8 mouse cellular contexts compared by ENCODE assay signal in genomic region chr11:76398312-76398797, GRCm38 (mm10). TPM values are rescaled to one million over a fixed set of nuclear protein-coding genes. Genes with fewer than 3 reads are reported as not detected.
DNase-seq lines count a peak whose midpoint lies in the region; ATAC-seq and TF ChIP-seq lines count a peak whose summit lies in the region.

No protein-coding gene starts in this region.

- no peaks in the 10 kb centered on the region for H3K27me3 ChIP-seq in forebrain, embryonic 14.5 days (replicated peaks; ENCODE audit: control insufficient read depth, insufficient read depth, low read length)
- H3K27me3 ChIP-seq in midbrain, embryonic 15.5 days (replicated peaks), result no peaks in the 10 kb centered on the region

- H3K4me2 ChIP-seq in forebrain, embryonic 14.5 days (ENCODE audit: low read length), result peak overlapping the region; percentile 76
- peak overlapping the region; percentile 95 for H3K4me2 ChIP-seq in midbrain, embryonic 15.5 days

- no peaks in the 10 kb centered on the region for H3K9me3 ChIP-seq in forebrain, embryonic 14.5 days (replicated peaks; ENCODE audit: control insufficient read depth, low read length)
- H3K9me3 ChIP-seq in midbrain, embryonic 15.5 days, result no peaks in the 10 kb centered on the region

- peak; percentile 59 for ATAC-seq in forebrain, embryonic 14.5 days
- peak; percentile 70 for ATAC-seq in midbrain, embryonic 15.5 days (replicated peaks)

- no peak overlapping the region for H3K27ac ChIP-seq in bone marrow macrophage, adult 2 months (ENCODE audit: insufficient read depth, low read depth, low read length)
- peak overlapping the region; percentile 82 for H3K27ac ChIP-seq in forebrain, embryonic 14.5 days (ENCODE audit: low read depth, low read length)
- H3K27ac ChIP-seq in midbrain, embryonic 15.5 days, result peak overlapping the region; percentile 83

- no peak for TF ChIP-seq CTCF in lung, adult 2 months (IDR thresholded peaks at IDR 0.05; ENCODE audit: insufficient read depth, low read length)
- no peak for TF ChIP-seq CTCF in bone marrow macrophage, adult 2 months (IDR thresholded peaks at IDR 0.05; ENCODE audit: low read depth, low read length)

- under 1% methylated on average over 33 of the region's 33 CpGs for WGBS in lung, adult 2 months
- under 1% methylated on average over 27 of the region's 33 CpGs for WGBS in forebrain, embryonic 14.5 days
- WGBS in midbrain, embryonic 15.5 days, result under 1% methylated on average over 33 of the region's 33 CpGs

- no peak for DNase-seq in lung, adult 2 months
- DNase-seq in lung, postnatal 10 days, result no peak
- peak; percentile 45 for DNase-seq in forebrain, embryonic 14.5 days (ENCODE audit: low spot score)
- peak; percentile 43 to 66 for DNase-seq in kidney, postnatal 36 days
- DNase-seq in layer of hippocampus, adult 18-20 months (ENCODE audit: low spot score in 2 of 2), result no peak
- no peak for DNase-seq in frontal cortex, postnatal 14 days (ENCODE audit: low spot score in 2 of 2)

- H3K4me1 ChIP-seq in lung, adult 2 months (ENCODE audit: control insufficient read depth, insufficient read depth, low read length), result peaks cover 2% of the 10 kb centered on the region
- peaks cover 8% of the 10 kb centered on the region for H3K4me1 ChIP-seq in bone marrow macrophage, adult 2 months (ENCODE audit: control insufficient read depth, insufficient read depth, low read length)
- H3K4me1 ChIP-seq in forebrain, embryonic 14.5 days (ENCODE audit: control insufficient read depth, insufficient read depth, low read length), result peaks cover 10% of the 10 kb centered on the region
- peaks cover 19% of the 10 kb centered on the region for H3K4me1 ChIP-seq in midbrain, embryonic 15.5 days

- TF ChIP-seq POLR2A in lung, adult 2 months (IDR thresholded peaks at IDR 0.05; ENCODE audit: borderline replicate concordance, extremely low read depth, low read depth, low read length), result no peak
- no peak for TF ChIP-seq POLR2A in bone marrow macrophage, adult 2 months (IDR thresholded peaks at IDR 0.05; ENCODE audit: borderline replicate concordance, low read depth, low read length)

- H3K4me3 ChIP-seq in lung, adult 2 months (replicated peaks; ENCODE audit: extremely low read depth, low read depth, low read length), result peak overlapping the region; percentile 72
- peak overlapping the region; percentile 67 for H3K4me3 ChIP-seq in bone marrow macrophage, adult 2 months (ENCODE audit: insufficient read depth, low read length)
- H3K4me3 ChIP-seq in forebrain, embryonic 14.5 days (ENCODE audit: low read depth, low read length), result peak overlapping the region; percentile 83
- peak overlapping the region; percentile 74 for H3K4me3 ChIP-seq in midbrain, embryonic 15.5 days

- peak overlapping the region; percentile 82 for H3K9ac ChIP-seq in forebrain, embryonic 14.5 days (ENCODE audit: low read length)
- H3K9ac ChIP-seq in midbrain, embryonic 15.5 days, result peak overlapping the region; percentile 61

- H3K36me3 ChIP-seq in forebrain, embryonic 14.5 days (ENCODE audit: control insufficient read depth, insufficient read depth, low read length), result no peaks in the 10 kb centered on the region
- no peaks in the 10 kb centered on the region for H3K36me3 ChIP-seq in midbrain, embryonic 15.5 days (replicated peaks)

RNA-seq across cellular contexts. Expression of gene Nxn, which starts 0.6 kb away (rescaled TPM):
- 16.0 and 19.1 TPM in 2 replicates for polyA plus RNA-seq in lung, adult 2 months (2012; rRNA removed)
- 0.35 TPM in 1 of 2 replicates, not detected in the other for polyA plus RNA-seq in bone marrow macrophage, adult 2 months (2012; ENCODE audit: insufficient read depth, insufficient read length, missing spikeins)
- 19.3 and 21.2 TPM in 2 replicates for polyA plus RNA-seq in forebrain, embryonic 14.5 days (2014; fragmentation: Nextera tagmentation; extraction: Ambion mirVana)
- polyA plus RNA-seq in midbrain, embryonic 15.5 days (2015; fragmentation: Nextera tagmentation; extraction: Ambion mirVana), result 22.3 and 23.1 TPM in 2 replicates
- total RNA-seq in layer of hippocampus, adult 18-20 months (2021), result 10 to 100 TPM; 10.1 to 12.4 TPM

RNA-seq across cellular contexts. Expression of gene Timm22, which starts 8.4 kb away (rescaled TPM):
- 9.8 and 10.5 TPM in 2 replicates for polyA plus RNA-seq in lung, adult 2 months (2012; rRNA removed)
- 15.1 and 15.5 TPM in 2 replicates for polyA plus RNA-seq in bone marrow macrophage, adult 2 months (2012; ENCODE audit: insufficient read depth, insufficient read length, missing spikeins)
- polyA plus RNA-seq in forebrain, embryonic 14.5 days (2014; fragmentation: Nextera tagmentation; extraction: Ambion mirVana), result 125 TPM in 2 replicates
- polyA plus RNA-seq in midbrain, embryonic 15.5 days (2015; fragmentation: Nextera tagmentation; extraction: Ambion mirVana), result 103 and 109 TPM in 2 replicates
- 10 to 100 TPM; 31.8 to 32.6 TPM for total RNA-seq in layer of hippocampus, adult 18-20 months (2021)

Comparison
In these comparisons a context has a peak if more than half of its experiments do, and no peak if none do; other contexts are left out.
1. DNase-seq: peak in forebrain, embryonic 14.5 days (single experiment) and kidney, postnatal 36 days (2 of 2); none in lung, adult 2 months (single experiment), lung, postnatal 10 days (single experiment), layer of hippocampus, adult 18-20 months (0 of 2) and frontal cortex, postnatal 14 days (0 of 2).
2. RNA of gene Nxn, which starts 0.6 kb away (polyA plus RNA-seq): 22.3 to 23.1 TPM in midbrain, embryonic 15.5 days, 19.3 to 21.2 TPM in forebrain, embryonic 14.5 days and 16.0 to 19.1 TPM in lung, adult 2 months; 0.35 TPM in bone marrow macrophage, adult 2 months; every median in the first group is over 10 times any median in the second.
3. Peak in every context shown above with its lines, with median percentiles within 50 percentile points of each other: H3K4me3 ChIP-seq.